Mouse (Mus musculus) myocyte (in vitro differentiated cells): Measurements from ENCODE around the gene Lmtk2. TPM values are rescaled to one million over a fixed set of nuclear protein-coding genes. Genes with fewer than 3 reads are reported as not detected.

ENCODE experiments used
- H3K27me3 ChIP-seq: one replicate; pipeline ENCODE4 v1.6.1; 2011; ENCODE audit not compliant: control insufficient read depth, insufficient read depth, insufficient read length
- H3K36me3 ChIP-seq: one replicate; pipeline ENCODE4 v1.6.1; 2011; ENCODE audit not compliant: control insufficient read depth, insufficient read depth
- H3K4me2 ChIP-seq: one replicate; pipeline ENCODE4 v1.6.1; 2011; ENCODE audit warnings: low read depth, control low read depth
- H3K4me3 ChIP-seq: one replicate; pipeline ENCODE4 v1.5.1; 2011; ENCODE audit warnings: mild to moderate bottlenecking, control low read depth, moderate library complexity
- H3K79me2 ChIP-seq: one replicate; pipeline ENCODE4 v1.6.1; 2011; ENCODE audit not compliant: control insufficient read depth, insufficient read depth
- H3ac ChIP-seq: one replicate; pipeline ENCODE4 v1.6.1; 2011; ENCODE audit not compliant: control insufficient read depth, insufficient read length
- CEBPB ChIP-seq: IDR thresholded peaks from 2 replicates; pipeline ENCODE4 v1.6.1; 2011; ENCODE audit warnings: mild to moderate bottlenecking, moderate library complexity; ENCODE audit not compliant: poor library complexity, insufficient read depth, severe bottlenecking
- E2F4 ChIP-seq: IDR thresholded peaks from one replicate; pipeline ENCODE4 v1.6.1; 2011; ENCODE audit warnings: mild to moderate bottlenecking, control low read depth, moderate library complexity; ENCODE audit not compliant: insufficient read depth
- MAX ChIP-seq: IDR thresholded peaks from one replicate; pipeline ENCODE4 v1.6.1; 2011; ENCODE audit warnings: low read depth, mild to moderate bottlenecking, control low read depth
- MYOD1 ChIP-seq, 3 experiments: IDR thresholded peaks; one replicate each; pipeline ENCODE4 v1.6.1; 2011; ENCODE audit warnings: control low read depth in 2 of 3, low read depth in 2 of 3, mild to moderate bottlenecking in 2 of 3, moderate library complexity in 1 of 3; ENCODE audit not compliant: insufficient read length in 2 of 3, control insufficient read depth in 1 of 3
- MYOG ChIP-seq, 3 experiments: IDR thresholded peaks; one replicate each; pipeline ENCODE4 v1.6.1; 2011; ENCODE audit warnings: control low read depth in 2 of 3, low read depth in 2 of 3, mild to moderate bottlenecking in 2 of 3; ENCODE audit not compliant: insufficient read length in 2 of 3, control insufficient read depth in 1 of 3, insufficient read depth in 1 of 3
- POLR2A ChIP-seq: IDR thresholded peaks from one replicate; pipeline ENCODE4 v1.6.1; 2011; ENCODE audit warnings: low read depth, mild to moderate bottlenecking, control low read depth, moderate library complexity; ENCODE audit not compliant: insufficient read length
- POLR2AphosphoS2 ChIP-seq: IDR thresholded peaks from one replicate; pipeline ENCODE4 v1.6.1; 2011; ENCODE audit warnings: low read depth, control low read depth; ENCODE audit not compliant: insufficient read length
- REST ChIP-seq: IDR thresholded peaks from one replicate; pipeline ENCODE4 v1.6.1; 2011; ENCODE audit warnings: mild to moderate bottlenecking, control low read depth, moderate library complexity; ENCODE audit not compliant: insufficient read depth, insufficient read length
- SRF ChIP-seq: IDR thresholded peaks from one replicate; pipeline ENCODE4 v1.6.1; 2011; ENCODE audit warnings: low read depth; ENCODE audit not compliant: control insufficient read depth, insufficient read length
- TCF12 ChIP-seq: IDR thresholded peaks from one replicate; pipeline ENCODE4 v1.6.1; 2011; ENCODE audit warnings: mild to moderate bottlenecking, control low read depth; ENCODE audit not compliant: poor library complexity, insufficient read depth, severe bottlenecking
- TCF3 ChIP-seq: IDR thresholded peaks from one replicate; pipeline ENCODE4 v1.6.1; 2011; ENCODE audit warnings: low read depth, control low read depth; ENCODE audit not compliant: insufficient read length
- USF1 ChIP-seq: IDR thresholded peaks from one replicate; pipeline ENCODE4 v1.6.1; 2011; ENCODE audit warnings: low read depth, mild to moderate bottlenecking, control low read depth, moderate library complexity
- polyA plus RNA-seq: library from polyadenylated mRNA; unstranded; fragments of >200 nt; fragmentation: generic; extraction: Trizol; gene quantifications from one replicate; pipeline ENCODE4 v1.2.1, GENCODE M21; 2012; ENCODE audit warnings: missing spikeins

Lmtk2 gene
- polyA plus RNA-seq, 1 experiment, result 4.7 TPM

- TF ChIP-seq TCF12 (no peak), MYOD1 (IDR thresholded peaks at IDR 0.05; ENCODE audit: control insufficient read depth in 1 of 3, insufficient read length in 2 of 3, low read depth in 2 of 3) (no peak), MYOG (IDR thresholded peaks at IDR 0.05; ENCODE audit: control insufficient read depth in 1 of 3, insufficient read depth in 1 of 3, insufficient read length in 2 of 3, low read depth in 2 of 3) (no peak), POLR2A (no peak), MAX (no peak), E2F4 (no peak), USF1 (no peak), POLR2AphosphoS2 (no peak), SRF (no peak), REST (no peak), CEBPB (no peak), TCF3 (no peak)
- Histone ChIP-seq H3K79me2 (no peaks in the 10 kb centered on the region), H3K36me3 (peaks cover 10% of the 10 kb centered on the region), H3K4me3 (no peak overlapping the region), H3K27me3 (no peaks in the 10 kb centered on the region), H3K4me2 (no peak overlapping the region), H3ac (no peak overlapping the region)
Measured at GRCm38 (mm10) chr5:144159137-144159536, 58.9 kb downstream of the Lmtk2 start.

- Histone ChIP-seq H3ac (no peak overlapping the region), H3K36me3 (peaks cover 4% of the 10 kb centered on the region), H3K4me2 (no peak overlapping the region), H3K4me3 (no peak overlapping the region), H3K79me2 (no peaks in the 10 kb centered on the region), H3K27me3 (no peaks in the 10 kb centered on the region)
- no peak for TF ChIP-seq CEBPB
- TF ChIP-seq POLR2A, result no peak
- no peak for TF ChIP-seq POLR2AphosphoS2
- TF ChIP-seq USF1, result no peak
- TF ChIP-seq MYOG (IDR thresholded peaks at IDR 0.05; ENCODE audit: control insufficient read depth in 1 of 3, insufficient read depth in 1 of 3, insufficient read length in 2 of 3, low read depth in 2 of 3), result no peak
- TF ChIP-seq SRF, result no peak
- no peak for TF ChIP-seq E2F4
- TF ChIP-seq MYOD1 (IDR thresholded peaks at IDR 0.05; ENCODE audit: control insufficient read depth in 1 of 3, insufficient read length in 2 of 3, low read depth in 2 of 3), result no peak
- TF ChIP-seq TCF12, result no peak
- no peak for TF ChIP-seq REST
- no peak for TF ChIP-seq MAX
- no peak for TF ChIP-seq TCF3
Measured at GRCm38 (mm10) chr5:144162080-144162812, 62.0 kb downstream of the Lmtk2 start.

- Histone ChIP-seq H3K4me3 (no peak overlapping the region), H3ac (no peak overlapping the region), H3K36me3 (peaks cover 4% of the 10 kb centered on the region), H3K27me3 (no peaks in the 10 kb centered on the region), H3K4me2 (no peak overlapping the region), H3K79me2 (no peaks in the 10 kb centered on the region)
- TF ChIP-seq REST (no peak), TCF3 (no peak), USF1 (no peak), CEBPB (no peak), SRF (no peak), POLR2AphosphoS2 (no peak), MYOG (IDR thresholded peaks at IDR 0.05; ENCODE audit: control insufficient read depth in 1 of 3, insufficient read depth in 1 of 3, insufficient read length in 2 of 3, low read depth in 2 of 3) (no peak), MAX (no peak), TCF12 (no peak), E2F4 (no peak), POLR2A (no peak), MYOD1 (IDR thresholded peaks at IDR 0.05; ENCODE audit: control insufficient read depth in 1 of 3, insufficient read length in 2 of 3, low read depth in 2 of 3) (no peak)
Measured at GRCm38 (mm10) chr5:144162813-144163517, 62.7 kb downstream of the Lmtk2 start.

GRCm38 (mm10) chr5:144165756-144166155 is 65.5 kb downstream of the Lmtk2 start:
- no peak overlapping the region for H3ac ChIP-seq
- H3K4me3 ChIP-seq, result no peak overlapping the region
- no peaks in the 10 kb centered on the region for H3K36me3 ChIP-seq
- no peaks in the 10 kb centered on the region for H3K27me3 ChIP-seq
- no peaks in the 10 kb centered on the region for H3K79me2 ChIP-seq
- no peak overlapping the region for H3K4me2 ChIP-seq
- no peak for TF ChIP-seq MAX
- TF ChIP-seq CEBPB, result no peak
- no peak for TF ChIP-seq REST
- TF ChIP-seq MYOD1 (IDR thresholded peaks at IDR 0.05; ENCODE audit: control insufficient read depth in 1 of 3, insufficient read length in 2 of 3, low read depth in 2 of 3), result no peak
- no peak for TF ChIP-seq MYOG (IDR thresholded peaks at IDR 0.05; ENCODE audit: control insufficient read depth in 1 of 3, insufficient read depth in 1 of 3, insufficient read length in 2 of 3, low read depth in 2 of 3)
- TF ChIP-seq TCF3, result no peak
- no peak for TF ChIP-seq TCF12
- no peak for TF ChIP-seq E2F4
- no peak for TF ChIP-seq POLR2A
- no peak for TF ChIP-seq USF1
- TF ChIP-seq POLR2AphosphoS2, result no peak
- no peak for TF ChIP-seq SRF
